Mouse (Mus musculus): ENCODE results near the gene Ces1d. TPM values are rescaled to one million over a fixed set of nuclear protein-coding genes. Genes with fewer than 3 reads are reported as not detected.

Ces1d gene
- polyA plus RNA-seq, 1 experiment from 2014 or later: 5.2 TPM

- 74% methylated on average over 2 of the region's 2 CpGs for WGBS (ENCODE audit: insufficient replicate concordance)
- H3K9me3 ChIP-seq (replicated peaks): no peaks in the 10 kb centered on the region
- DNase-seq (no peak), ATAC-seq (ENCODE audit: low read depth) (no peak)
- no peak overlapping the region for H3K4me3 ChIP-seq (replicated peaks)
- no peak overlapping the region for H3K9ac ChIP-seq
- H3K4me1 ChIP-seq (replicated peaks): no peaks in the 10 kb centered on the region
- no peaks in the 10 kb centered on the region for H3K36me3 ChIP-seq
- no peaks in the 10 kb centered on the region for H3K27me3 ChIP-seq
- no peak overlapping the region for H3K4me2 ChIP-seq
- no peak overlapping the region for H3K27ac ChIP-seq
Measured at GRCm38 (mm10) chr8:93132196-93132595, 65.4 kb downstream of the Ces1d start.

GRCm38 (mm10) chr8:93131233-93131980, 66.2 kb downstream of the Ces1d start, which contains the start of gene Ces1c:
Gene Ces1c (minus strand): TSS chr8:93131283.
- Histone ChIP-seq H3K27me3 (no peaks in the 10 kb centered on the region), H3K36me3 (no peaks in the 10 kb centered on the region), H3K9ac (no peak within 1 kb of the TSS), H3K4me1 (replicated peaks) (no peaks in the 10 kb centered on the region), H3K4me3 (replicated peaks) (no peak within 1 kb of the TSS), H3K27ac (no peak within 1 kb of the TSS), H3K9me3 (replicated peaks) (no peaks in the 10 kb centered on the region), H3K4me2 (no peak within 1 kb of the TSS)
- no peak for ATAC-seq (ENCODE audit: low read depth)
- WGBS (ENCODE audit: insufficient replicate concordance): 47% methylated on average over 3 of the region's 3 CpGs
- DNase-seq: no peak

DNA sequence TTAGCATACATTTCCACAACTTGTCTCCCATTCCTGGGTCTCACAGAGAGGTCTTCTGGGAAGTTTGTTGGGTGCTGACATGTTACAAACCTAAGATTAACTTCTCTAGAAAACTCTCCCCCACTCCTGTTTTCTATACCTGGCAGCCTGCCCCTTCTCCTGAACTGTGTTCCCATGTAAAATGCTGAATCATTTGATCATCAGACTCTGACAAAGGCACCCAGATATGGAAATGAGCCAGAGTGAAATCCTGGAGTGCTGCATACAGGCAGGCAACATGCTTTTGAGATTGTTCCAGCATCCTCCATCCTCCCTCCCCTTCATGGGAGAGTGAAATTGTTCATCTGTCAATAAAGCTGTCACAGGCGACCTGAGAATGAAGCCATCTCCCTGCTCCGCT, 71.2 kb downstream of the Ces1d start:
- H3K36me3 ChIP-seq: no peaks in the 10 kb centered on the region
- H3K27ac ChIP-seq: no peak overlapping the region
- H3K27me3 ChIP-seq: no peaks in the 10 kb centered on the region
- H3K4me1 ChIP-seq (replicated peaks): no peaks in the 10 kb centered on the region
- no peak for ATAC-seq (ENCODE audit: low read depth)
- no peaks in the 10 kb centered on the region for H3K9me3 ChIP-seq (replicated peaks)
- H3K9ac ChIP-seq: no peak overlapping the region
- H3K4me3 ChIP-seq (replicated peaks): no peak overlapping the region
- no peak overlapping the region for H3K4me2 ChIP-seq
- WGBS (ENCODE audit: insufficient replicate concordance): 56% methylated on average over 2 of the region's 2 CpGs
- DNase-seq: no peak

- no peaks in the 10 kb centered on the region for H3K4me1 ChIP-seq (replicated peaks)
- no peak overlapping the region for H3K9ac ChIP-seq
- no peaks in the 10 kb centered on the region for H3K36me3 ChIP-seq
- no peak overlapping the region for H3K4me3 ChIP-seq (replicated peaks)
- ATAC-seq (ENCODE audit: low read depth) (no peak), DNase-seq (no peak)
- 77% methylated on average over 1 of the region's 1 CpGs for WGBS (ENCODE audit: insufficient replicate concordance)
- H3K27me3 ChIP-seq: no peaks in the 10 kb centered on the region
- no peak overlapping the region for H3K27ac ChIP-seq
- H3K4me2 ChIP-seq: no peak overlapping the region
- H3K9me3 ChIP-seq (replicated peaks): no peaks in the 10 kb centered on the region
Measured at GRCm38 (mm10) chr8:93122005-93122404, 75.6 kb downstream of the Ces1d start.

Other genes starting within 250 kb of the Ces1d start
- gene Slc6a2, start 237.8 kb downstream of the Ces1d start, polyA plus RNA-seq (2015; fragmentation: Nextera tagmentation; extraction: Ambion mirVana): not detected in 2 replicates
- not detected in 2 replicates for gene Ces1a, start 149.6 kb downstream of the Ces1d start, polyA plus RNA-seq (2015; fragmentation: Nextera tagmentation; extraction: Ambion mirVana)
- gene Ces1b, start 117.8 kb downstream of the Ces1d start, polyA plus RNA-seq (2015; fragmentation: Nextera tagmentation; extraction: Ambion mirVana): not detected in 2 replicates
- gene Ces1c, start 66.6 kb downstream of the Ces1d start, polyA plus RNA-seq (2015; fragmentation: Nextera tagmentation; extraction: Ambion mirVana): 0.45 and 0.50 TPM in 2 replicates
- gene Ces1e, start 31.8 kb upstream of the Ces1d start, polyA plus RNA-seq (2015; fragmentation: Nextera tagmentation; extraction: Ambion mirVana): 0.57 and 0.69 TPM in 2 replicates
- 0.15 and 0.17 TPM in 2 replicates for gene Ces1f, start 81.9 kb upstream of the Ces1d start, polyA plus RNA-seq (2015; fragmentation: Nextera tagmentation; extraction: Ambion mirVana)
- 0.49 and 0.59 TPM in 2 replicates for gene Ces1g, start 139.5 kb upstream of the Ces1d start, polyA plus RNA-seq (2015; fragmentation: Nextera tagmentation; extraction: Ambion mirVana)
- gene Ces1h, start 181.9 kb upstream of the Ces1d start, polyA plus RNA-seq (2015; fragmentation: Nextera tagmentation; extraction: Ambion mirVana): not detected in 2 replicates